Mouse (Mus musculus): ENCODE results near the gene Rgs14. TPM values are rescaled to one million over a fixed set of nuclear protein-coding genes. Genes with fewer than 3 reads are reported as not detected.

Rgs14 gene
- polyA plus RNA-seq, 1 experiment from 2014 or later, result 1.9 TPM

DNA sequence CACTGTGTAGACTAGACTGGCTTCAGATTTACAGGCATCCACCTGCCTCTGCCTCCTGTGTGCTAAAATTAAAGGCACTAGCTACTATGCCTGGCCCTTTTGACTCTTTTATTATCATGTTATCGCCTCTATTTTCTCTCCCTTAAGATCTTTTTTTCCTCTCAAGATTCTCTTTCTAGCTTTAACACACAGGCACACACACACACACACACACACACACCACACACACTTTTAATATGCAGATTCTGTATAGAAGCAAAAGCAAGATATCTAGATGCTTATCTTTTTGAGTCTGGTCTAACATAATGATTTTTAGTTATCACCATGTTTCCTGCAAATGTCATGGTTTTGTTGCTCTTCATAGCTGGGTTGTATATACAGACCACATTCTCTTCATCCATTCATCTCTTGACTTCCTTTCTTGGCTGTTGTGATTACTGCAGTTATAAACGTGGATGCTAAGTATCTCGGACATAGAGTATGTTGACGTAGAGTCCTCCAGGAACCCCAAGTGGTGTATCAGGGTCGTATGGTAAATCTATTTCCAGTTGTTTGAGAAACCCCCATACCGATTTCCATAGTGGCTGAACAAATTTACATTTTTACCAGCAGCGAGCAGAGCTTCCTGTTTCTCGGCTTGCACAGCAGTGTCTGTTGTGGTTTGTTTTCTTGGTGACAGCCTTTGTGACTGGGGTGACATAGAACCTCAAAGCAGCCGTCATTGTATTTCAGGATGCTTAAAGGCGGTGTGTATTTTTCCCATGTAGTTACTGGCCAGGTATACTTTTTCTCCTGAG, 62.6 kb downstream of the Rgs14 start:
- Histone ChIP-seq H3K4me2 (no peak overlapping the region), H3K9ac (ENCODE audit: low read depth, low read length) (no peak overlapping the region), H3K4me3 (ENCODE audit: low read depth, low read length) (no peak overlapping the region), H3K27me3 (replicated peaks; ENCODE audit: control insufficient read depth, insufficient read depth, low read length) (no peaks in the 10 kb centered on the region), H3K36me3 (ENCODE audit: control insufficient read depth, insufficient read depth, low read length) (no peaks in the 10 kb centered on the region), H3K9me3 (ENCODE audit: control insufficient read depth, low read length) (no peaks in the 10 kb centered on the region), H3K27ac (ENCODE audit: low read depth, low read length) (no peak overlapping the region), H3K4me1 (replicated peaks; ENCODE audit: control insufficient read depth, insufficient read depth, low read length) (no peaks in the 10 kb centered on the region)
- ATAC-seq (replicated peaks; ENCODE audit: low FRiP score) (no peak), DNase-seq (ENCODE audit: low spot score) (no peak)
- WGBS, result 51% methylated on average over 10 of the region's 10 CpGs

Other genes starting within 250 kb of the Rgs14 start
- gene Gm17617, start 236.2 kb upstream of the Rgs14 start, polyA plus RNA-seq (2014; fragmentation: Nextera tagmentation; extraction: Ambion mirVana), result not detected in 2 replicates
- gene Fgfr4, start 217.1 kb upstream of the Rgs14 start, polyA plus RNA-seq (2014; fragmentation: Nextera tagmentation; extraction: Ambion mirVana), result 6.8 and 8.0 TPM in 2 replicates
- gene Nsd1, start 159.9 kb upstream of the Rgs14 start, polyA plus RNA-seq (2014; fragmentation: Nextera tagmentation; extraction: Ambion mirVana), result 35.5 and 41.3 TPM in 2 replicates
- gene Prelid1, start 49.2 kb upstream of the Rgs14 start, polyA plus RNA-seq (2014; fragmentation: Nextera tagmentation; extraction: Ambion mirVana), result 493 and 494 TPM in 2 replicates
- gene Rab24, start 47.8 kb upstream of the Rgs14 start, polyA plus RNA-seq (2014; fragmentation: Nextera tagmentation; extraction: Ambion mirVana), result 78.7 and 79.6 TPM in 2 replicates
- 15.6 and 16.4 TPM in 2 replicates for gene Mxd3, start 39.9 kb upstream of the Rgs14 start, polyA plus RNA-seq (2014; fragmentation: Nextera tagmentation; extraction: Ambion mirVana)
- gene Lman2, start 6.9 kb upstream of the Rgs14 start, polyA plus RNA-seq (2014; fragmentation: Nextera tagmentation; extraction: Ambion mirVana), result 120 and 121 TPM in 2 replicates
- not detected in 2 replicates for gene Slc34a1, start 28.5 kb downstream of the Rgs14 start, polyA plus RNA-seq (2014; fragmentation: Nextera tagmentation; extraction: Ambion mirVana)
- gene Pfn3, start 45.5 kb downstream of the Rgs14 start, polyA plus RNA-seq (2014; fragmentation: Nextera tagmentation; extraction: Ambion mirVana), result not detected in 2 replicates
- gene F12, start 57.1 kb downstream of the Rgs14 start, polyA plus RNA-seq (2014; fragmentation: Nextera tagmentation; extraction: Ambion mirVana), result 62.3 and 63.4 TPM in 2 replicates
- 45.8 and 49.0 TPM in 2 replicates for gene Grk6, start 75.3 kb downstream of the Rgs14 start, polyA plus RNA-seq (2014; fragmentation: Nextera tagmentation; extraction: Ambion mirVana)
- 0.29 and 0.35 TPM in 2 replicates for gene Prr7, start 94.5 kb downstream of the Rgs14 start, polyA plus RNA-seq (2014; fragmentation: Nextera tagmentation; extraction: Ambion mirVana)
- gene Dbn1, start 118.4 kb downstream of the Rgs14 start, polyA plus RNA-seq (2014; fragmentation: Nextera tagmentation; extraction: Ambion mirVana), result 64.9 and 69.0 TPM in 2 replicates
- gene Pdlim7, start 143.9 kb downstream of the Rgs14 start, polyA plus RNA-seq (2014; fragmentation: Nextera tagmentation; extraction: Ambion mirVana), result 86.4 and 94.6 TPM in 2 replicates
- 4.3 and 6.0 TPM in 2 replicates for gene Dok3, start 159.6 kb downstream of the Rgs14 start, polyA plus RNA-seq (2014; fragmentation: Nextera tagmentation; extraction: Ambion mirVana)
- gene Ddx41, start 166.9 kb downstream of the Rgs14 start, polyA plus RNA-seq (2014; fragmentation: Nextera tagmentation; extraction: Ambion mirVana), result 62.9 and 64.6 TPM in 2 replicates
- gene Fam193b, start 201.4 kb downstream of the Rgs14 start, polyA plus RNA-seq (2014; fragmentation: Nextera tagmentation; extraction: Ambion mirVana), result 18.7 and 25.3 TPM in 2 replicates
- 58.7 and 61.9 TPM in 2 replicates for gene Tmed9, start 204.0 kb downstream of the Rgs14 start, polyA plus RNA-seq (2014; fragmentation: Nextera tagmentation; extraction: Ambion mirVana)
- gene B4galt7, start 230.2 kb downstream of the Rgs14 start, polyA plus RNA-seq (2014; fragmentation: Nextera tagmentation; extraction: Ambion mirVana), result 16.0 and 16.4 TPM in 2 replicates

Measured in liver, embryonic 11.5 days (tissue).